Mouse (Mus musculus) liver, embryonic 13.5 days (tissue): ENCODE results near the gene Ly6g5b. TPM values are rescaled to one million over a fixed set of nuclear protein-coding genes. Genes with fewer than 3 reads are reported as not detected.

Experiments
- polyA plus RNA-seq: library from polyadenylated mRNA; unstranded; fragments of >200 nt; fragmentation: Nextera tagmentation; extraction: Ambion mirVana; gene quantifications from 2 replicates; pipeline ENCODE4 v1.2.1, GENCODE M21; 2015

The Ly6g5b gene
- polyA plus RNA-seq, 1 experiment from 2014 or later, result 0.28 TPM

Other genes starting within 250 kb of the Ly6g5b start
- gene Zbtb12, start 235.9 kb downstream of the Ly6g5b start, polyA plus RNA-seq, result 0.54 and 0.80 TPM in 2 replicates
- gene Gm20547, start 233.4 kb downstream of the Ly6g5b start, polyA plus RNA-seq, result 0.17 TPM in 1 of 2 replicates, not detected in the other
- gene C2, start 217.2 kb downstream of the Ly6g5b start, polyA plus RNA-seq, result 11.1 and 11.7 TPM in 2 replicates
- gene Ehmt2, start 217.0 kb downstream of the Ly6g5b start, polyA plus RNA-seq, result 16.8 and 17.7 TPM in 2 replicates
- gene Slc44a4, start 201.0 kb downstream of the Ly6g5b start, polyA plus RNA-seq, result 1.5 TPM in 2 replicates
- 14.2 and 15.2 TPM in 2 replicates for gene Neu1, start 184.2 kb downstream of the Ly6g5b start, polyA plus RNA-seq
- 0.07 and 0.15 TPM in 2 replicates for gene Hspa1b, start 156.2 kb downstream of the Ly6g5b start, polyA plus RNA-seq
- gene Gm20481, start 145.5 kb downstream of the Ly6g5b start, polyA plus RNA-seq, result not detected in 2 replicates
- gene Hspa1a, start 143.3 kb downstream of the Ly6g5b start, polyA plus RNA-seq, result 2.1 and 2.3 TPM in 2 replicates
- gene Hspa1l, start 142.7 kb downstream of the Ly6g5b start, polyA plus RNA-seq, result 0.10 and 0.34 TPM in 2 replicates
- 163 and 178 TPM in 2 replicates for gene Lsm2, start 133.6 kb downstream of the Ly6g5b start, polyA plus RNA-seq
- 110 and 112 TPM in 2 replicates for gene Vars, start 114.4 kb downstream of the Ly6g5b start, polyA plus RNA-seq
- gene Vwa7, start 98.8 kb downstream of the Ly6g5b start, polyA plus RNA-seq, result 0.08 TPM in 2 replicates
- 2.5 and 2.8 TPM in 2 replicates for gene Sapcd1, start 87.4 kb downstream of the Ly6g5b start, polyA plus RNA-seq
- gene Msh5, start 68.7 kb downstream of the Ly6g5b start, polyA plus RNA-seq, result 3.2 and 3.4 TPM in 2 replicates
- 141 and 147 TPM in 2 replicates for gene Clic1, start 65.5 kb downstream of the Ly6g5b start, polyA plus RNA-seq
- gene Ddah2, start 56.4 kb downstream of the Ly6g5b start, polyA plus RNA-seq, result 28.9 and 30.6 TPM in 2 replicates
- gene Ly6g6c, start 50.0 kb downstream of the Ly6g5b start, polyA plus RNA-seq, result 0.25 and 0.31 TPM in 2 replicates
- 4.1 and 5.2 TPM in 2 replicates for gene Mpig6b, start 49.2 kb downstream of the Ly6g5b start, polyA plus RNA-seq
- gene Ly6g6e, start 38.5 kb downstream of the Ly6g5b start, polyA plus RNA-seq, result 0.13 and 0.23 TPM in 2 replicates
- gene Ly6g6d, start 37.4 kb downstream of the Ly6g5b start, polyA plus RNA-seq, result 0.35 and 0.47 TPM in 2 replicates
- 7.2 and 7.3 TPM in 2 replicates for gene Ly6g6f, start 29.8 kb downstream of the Ly6g5b start, polyA plus RNA-seq
- gene Abhd16a, start 26.2 kb downstream of the Ly6g5b start, polyA plus RNA-seq, result 51.0 and 54.9 TPM in 2 replicates
- gene Ly6g5c, start 7.1 kb downstream of the Ly6g5b start, polyA plus RNA-seq, result not detected in 2 replicates
- gene Gpank1, start 6.0 kb upstream of the Ly6g5b start, polyA plus RNA-seq, result 14.1 and 14.8 TPM in 2 replicates
- 176 and 182 TPM in 2 replicates for gene Csnk2b, start 6.6 kb upstream of the Ly6g5b start, polyA plus RNA-seq
- 3.1 and 3.6 TPM in 2 replicates for gene D17H6S53E, start 10.9 kb upstream of the Ly6g5b start, polyA plus RNA-seq
- 553 and 573 TPM in 2 replicates for gene Apom, start 16.6 kb upstream of the Ly6g5b start, polyA plus RNA-seq
- gene Bag6, start 19.8 kb upstream of the Ly6g5b start, polyA plus RNA-seq, result 22.4 and 27.4 TPM in 2 replicates
- 45.1 and 51.5 TPM in 2 replicates for gene Prrc2a, start 49.5 kb upstream of the Ly6g5b start, polyA plus RNA-seq
- gene Aif1, start 60.6 kb upstream of the Ly6g5b start, polyA plus RNA-seq, result 17.4 and 18.5 TPM in 2 replicates
- 21.6 and 29.0 TPM in 2 replicates for gene Lst1, start 73.0 kb upstream of the Ly6g5b start, polyA plus RNA-seq
- gene Ltb, start 79.0 kb upstream of the Ly6g5b start, polyA plus RNA-seq, result 0.53 and 0.80 TPM in 2 replicates
- 0.25 and 0.35 TPM in 2 replicates for gene Tnf, start 86.6 kb upstream of the Ly6g5b start, polyA plus RNA-seq
- gene Lta, start 89.9 kb upstream of the Ly6g5b start, polyA plus RNA-seq, result 0.07 and 0.10 TPM in 2 replicates
- 0.36 TPM in 1 of 2 replicates, not detected in the other for gene Gm16181, start 105.4 kb upstream of the Ly6g5b start, polyA plus RNA-seq
- gene Atp6v1g2, start 118.2 kb upstream of the Ly6g5b start, polyA plus RNA-seq, result 0.76 and 1.3 TPM in 2 replicates
- 3.9 and 4.4 TPM in 2 replicates for gene Nfkbil1, start 120.4 kb upstream of the Ly6g5b start, polyA plus RNA-seq
- gene Ddx39b, start 126.3 kb upstream of the Ly6g5b start, polyA plus RNA-seq, result 208 and 220 TPM in 2 replicates
- gene H2-D1, start 147.3 kb upstream of the Ly6g5b start, polyA plus RNA-seq, result 74.5 and 77.7 TPM in 2 replicates
- 1.0 and 1.4 TPM in 2 replicates for gene H2-Q1, start 205.0 kb upstream of the Ly6g5b start, polyA plus RNA-seq
- gene H2-Q2, start 226.8 kb upstream of the Ly6g5b start, polyA plus RNA-seq, result 0.68 and 0.90 TPM in 2 replicates